Mouse (Mus musculus) kidney, adult 2 months (tissue): ENCODE measurements around the gene Cpne2.

ENCODE experiments used
- CTCF ChIP-seq: fragments of 200-500 bp; conservative IDR thresholded peaks from 2 replicates; pipeline ENCODE4 v1.5.1; 2011; ENCODE audit warnings: low read depth, mild to moderate bottlenecking, control low read depth, low read length, moderate library complexity, mixed read lengths; ENCODE audit not compliant: insufficient read depth, insufficient read length
- POLR2A ChIP-seq: fragments of 200-500 bp; IDR thresholded peaks from one replicate; pipeline ENCODE4 v1.6.1; 2011; ENCODE audit warnings: low read depth, low read length, control low read depth

- TF ChIP-seq CTCF = no peak
- TF ChIP-seq POLR2A = no peak
Measured at GRCm38 (mm10) chr8:94549041-94549440, 16.3 kb downstream of the Cpne2 start.
